Mouse (Mus musculus) liver, embryonic 16.5 days (tissue): ENCODE results near the gene Scgn. TPM values are rescaled to one million over a fixed set of nuclear protein-coding genes. Genes with fewer than 3 reads are reported as not detected.

Experiments used
- ATAC-seq: fragments of 200-750 bp; cut with Nextera tagmentation; 2 replicates; pipeline ENCODE4 v1.8.0; 2017; ENCODE audit warnings: low read depth, mild to moderate bottlenecking, moderate number of reproducible peaks, moderate library complexity
- H3K27ac ChIP-seq: fragments of 300-500 bp; sonication (generic); 2 replicates; pipeline ENCODE4 v1.5.1; 2014; ENCODE audit warnings: mild to moderate bottlenecking, low read length
- H3K27me3 ChIP-seq: fragments of 300-500 bp; sonication (generic); 2 replicates; pipeline ENCODE4 v1.6.1; 2014; ENCODE audit warnings: low read depth, low read length, mixed read lengths; ENCODE audit not compliant: control insufficient read depth, insufficient read depth
- H3K36me3 ChIP-seq: fragments of 300-500 bp; sonication (generic); 2 replicates; pipeline ENCODE4 v1.6.1; 2014; ENCODE audit warnings: mild to moderate bottlenecking; ENCODE audit not compliant: control insufficient read depth, insufficient read depth
- H3K4me1 ChIP-seq: fragments of 300-500 bp; sonication (generic); 2 replicates; pipeline ENCODE4 v1.6.1; 2014; ENCODE audit warnings: low read depth, low read length, mixed read lengths; ENCODE audit not compliant: control insufficient read depth
- H3K4me2 ChIP-seq: fragments of 300-500 bp; sonication (generic); 2 replicates; pipeline ENCODE4 v1.6.1; 2014; ENCODE audit warnings: low read depth, low read length, mixed read lengths
- H3K4me3 ChIP-seq: fragments of 300-500 bp; sonication (generic); 2 replicates; pipeline ENCODE4 v1.5.1; 2014; ENCODE audit warnings: low read depth, mild to moderate bottlenecking, low read length
- H3K9ac ChIP-seq: fragments of 300-500 bp; sonication (generic); 2 replicates; pipeline ENCODE4 v1.6.1; 2014; ENCODE audit warnings: low read depth, low read length
- H3K9me3 ChIP-seq: fragments of 300-500 bp; sonication (generic); replicated peaks from 2 replicates; pipeline ENCODE4 v1.6.1; 2016; ENCODE audit warnings: low read length; ENCODE audit not compliant: control insufficient read depth
- WGBS: fragments of 180-500 bp; shearing (Covaris S2); extraction: QIAGEN DNeasy Blood & Tissue Kit; methylation state at CpG from one replicate; pipeline ENCODE4 v1.1.7; 2014; ENCODE audit not compliant: insufficient replicate concordance; 5-methylcytosine and 5-hydroxymethylcytosine counted together
- polyA plus RNA-seq: library from polyadenylated mRNA; unstranded; fragments of >200 nt; fragmentation: Nextera tagmentation; extraction: Ambion mirVana; gene quantifications from 2 replicates; pipeline ENCODE4 v1.2.1, GENCODE M21; 2015

The Scgn gene
- polyA plus RNA-seq, 1 experiment from 2014 or later = 0.19 TPM

DNA sequence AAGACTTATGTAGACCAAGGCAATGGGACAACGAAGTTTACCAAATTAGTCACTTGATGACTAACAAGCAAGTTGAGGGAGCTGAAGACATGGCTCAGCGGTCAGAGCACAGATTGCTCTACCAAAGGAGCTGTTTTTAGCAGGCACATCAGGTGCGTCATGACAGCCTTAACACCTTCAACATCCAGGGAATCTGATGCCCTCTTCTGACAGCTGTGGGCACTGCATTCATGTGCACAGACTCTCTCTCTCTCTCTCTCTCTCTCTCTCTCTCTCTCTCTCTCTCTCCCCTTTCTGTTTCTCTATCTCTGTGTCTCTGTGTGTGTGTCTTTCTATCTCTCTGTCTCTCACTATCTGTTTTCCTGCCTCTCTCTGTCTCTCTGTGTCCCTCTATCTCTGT is 40.1 kb downstream of the Scgn start:
- ATAC-seq = no peak
- Histone ChIP-seq H3K4me1 (no peaks in the 10 kb centered on the region), H3K27me3 (no peaks in the 10 kb centered on the region), H3K9ac (no peak overlapping the region), H3K4me2 (no peak overlapping the region), H3K27ac (no peak overlapping the region), H3K4me3 (no peak overlapping the region), H3K9me3 (no peaks in the 10 kb centered on the region), H3K36me3 (no peaks in the 10 kb centered on the region)
- WGBS = 37% methylated on average over 3 of the region's 3 CpGs

DNA sequence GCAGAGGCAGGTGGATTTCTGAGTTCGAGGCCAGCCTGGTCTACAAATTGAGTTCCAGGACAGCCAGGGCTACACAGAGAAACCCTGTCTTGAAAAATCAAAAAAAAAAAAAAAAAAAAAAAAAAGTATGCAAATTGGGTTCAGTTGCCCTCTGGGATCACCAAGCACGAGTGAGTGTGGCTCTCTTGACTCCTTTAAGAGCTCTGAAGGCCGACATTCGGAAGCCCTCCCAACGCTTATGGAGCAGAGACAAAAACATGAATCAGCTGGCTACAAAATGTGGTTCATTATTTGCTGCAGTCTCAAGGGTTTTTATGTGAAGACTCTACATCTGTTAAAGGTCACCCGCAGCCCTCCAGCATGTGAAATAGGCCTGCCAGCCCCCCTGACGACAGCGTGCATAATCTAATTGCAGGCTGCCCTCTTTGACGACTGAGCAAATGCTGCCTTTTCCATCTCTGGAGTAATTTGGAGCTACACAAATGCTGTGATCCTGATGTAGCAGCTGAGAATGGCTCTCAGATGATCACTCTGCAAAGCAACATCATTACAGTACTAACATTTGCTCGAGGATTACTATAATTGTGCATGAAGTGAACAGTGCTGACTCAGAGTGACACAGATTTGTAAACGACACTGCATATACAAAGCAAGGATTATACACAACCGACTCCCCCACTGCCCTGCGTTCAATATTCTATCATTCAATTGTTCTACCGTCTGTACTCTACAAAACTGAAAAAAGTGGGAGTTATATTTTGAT is 41.3 kb downstream of the Scgn start:
- 61% methylated on average over 14 of the region's 14 CpGs for WGBS

DNA sequence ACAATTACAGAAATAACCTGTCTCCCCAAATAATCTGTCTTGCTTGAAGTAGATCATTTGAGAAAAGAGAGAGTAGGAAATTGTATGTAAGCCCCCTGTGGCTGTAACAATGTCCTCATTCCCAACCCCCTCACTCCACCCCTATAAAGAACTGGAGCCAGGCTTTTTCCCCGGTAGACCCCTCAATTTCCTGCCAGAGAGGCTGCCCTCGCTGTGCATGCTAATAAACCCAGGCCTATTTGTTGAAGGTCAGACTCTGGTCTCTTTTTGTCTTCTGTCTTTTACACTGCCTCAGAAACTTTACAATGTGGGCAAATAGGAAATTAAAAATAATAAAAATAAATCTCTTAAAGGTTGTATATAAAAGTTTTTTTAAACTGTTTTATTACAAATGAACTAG is 44.8 kb downstream of the Scgn start:
- Histone ChIP-seq H3K9ac (no peak overlapping the region), H3K4me3 (no peak overlapping the region), H3K27me3 (no peaks in the 10 kb centered on the region), H3K4me1 (no peaks in the 10 kb centered on the region), H3K4me2 (no peak overlapping the region), H3K9me3 (no peaks in the 10 kb centered on the region), H3K27ac (no peak overlapping the region), H3K36me3 (no peaks in the 10 kb centered on the region)
- 47% methylated on average over 2 of the region's 2 CpGs for WGBS
- no peak for ATAC-seq

More for the DNA sequence above, 41.3 kb downstream of the Scgn start:
- H3K4me2 ChIP-seq = no peak overlapping the region
- no peak overlapping the region for H3K4me3 ChIP-seq
- H3K4me1 ChIP-seq = no peaks in the 10 kb centered on the region
- ATAC-seq = no peak
- no peaks in the 10 kb centered on the region for H3K27me3 ChIP-seq
- no peaks in the 10 kb centered on the region for H3K9me3 ChIP-seq
- no peaks in the 10 kb centered on the region for H3K36me3 ChIP-seq
- H3K9ac ChIP-seq = no peak overlapping the region
- H3K27ac ChIP-seq = no peak overlapping the region

DNA sequence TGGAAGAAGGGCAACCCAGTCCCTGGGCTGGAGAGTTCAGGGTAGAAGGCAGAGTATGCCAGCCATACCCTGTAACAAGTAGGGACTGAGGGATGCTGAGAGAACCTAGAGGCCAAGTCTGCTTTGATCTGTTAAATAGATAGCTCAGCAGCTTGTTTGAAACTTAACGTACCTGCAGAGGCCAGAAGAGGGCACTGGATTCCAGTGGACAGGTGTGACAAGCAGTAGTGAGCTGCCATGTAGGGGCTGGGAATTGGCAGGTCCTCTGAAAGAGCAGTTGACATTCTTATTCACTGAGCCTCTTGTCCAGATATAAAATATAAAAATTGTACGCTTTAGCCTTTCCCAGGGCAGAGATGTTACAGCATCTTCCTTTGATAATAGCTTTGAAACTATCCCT is 48.2 kb downstream of the Scgn start:
- no peak overlapping the region for H3K4me3 ChIP-seq
- no peaks in the 10 kb centered on the region for H3K36me3 ChIP-seq
- no peak overlapping the region for H3K27ac ChIP-seq
- 60% methylated on average over 2 of the region's 2 CpGs for WGBS
- no peak overlapping the region for H3K9ac ChIP-seq
- ATAC-seq = no peak
- no peak overlapping the region for H3K4me2 ChIP-seq
- H3K4me1 ChIP-seq = no peaks in the 10 kb centered on the region
- H3K27me3 ChIP-seq = no peaks in the 10 kb centered on the region
- no peaks in the 10 kb centered on the region for H3K9me3 ChIP-seq

DNA sequence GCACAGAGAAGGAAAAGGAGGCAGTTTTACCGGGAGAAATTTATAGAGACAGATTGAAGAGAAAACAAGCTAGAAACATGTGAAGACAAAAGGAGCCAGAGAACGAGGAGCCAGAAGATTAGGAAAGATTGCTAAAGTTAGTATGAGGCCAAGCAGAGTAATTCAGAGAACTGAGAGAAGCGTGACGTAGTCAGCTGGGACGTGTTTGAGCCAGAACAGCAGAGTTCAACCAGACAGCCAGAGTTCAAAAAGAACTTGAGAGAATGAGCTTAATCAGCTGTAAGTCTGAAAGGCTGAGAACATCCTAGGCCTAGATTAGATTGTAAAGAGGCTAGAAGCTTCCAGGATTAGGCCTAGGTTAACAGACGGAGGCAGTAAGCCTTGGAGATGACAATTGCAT is 50.7 kb downstream of the Scgn start:
- WGBS = 53% methylated on average over 6 of the region's 6 CpGs
- no peak overlapping the region for H3K27ac ChIP-seq
- H3K9me3 ChIP-seq = no peaks in the 10 kb centered on the region
- no peak overlapping the region for H3K9ac ChIP-seq
- H3K4me3 ChIP-seq = no peak overlapping the region
- no peak for ATAC-seq
- H3K27me3 ChIP-seq = no peaks in the 10 kb centered on the region
- no peaks in the 10 kb centered on the region for H3K4me1 ChIP-seq
- no peaks in the 10 kb centered on the region for H3K36me3 ChIP-seq
- no peak overlapping the region for H3K4me2 ChIP-seq

DNA sequence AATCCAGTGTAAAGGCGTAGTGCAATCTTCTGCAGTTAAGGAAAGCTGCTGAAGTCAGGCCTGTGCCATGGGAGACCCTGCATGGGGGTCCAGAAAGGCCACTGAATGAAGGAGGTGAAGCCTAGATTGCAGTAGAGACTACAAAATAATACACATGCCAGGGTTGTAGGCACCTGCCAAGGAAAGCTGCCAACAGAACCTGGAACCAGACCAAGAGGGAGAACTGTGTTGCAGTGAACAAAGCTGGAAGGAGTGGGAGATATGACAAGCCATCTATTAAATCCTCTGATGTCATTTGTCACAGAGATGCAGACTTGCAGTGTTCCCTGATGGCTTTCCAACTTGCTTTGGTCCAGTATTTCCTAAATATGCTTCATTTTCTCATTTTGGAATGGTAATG is 52.3 kb downstream of the Scgn start:
- H3K9me3 ChIP-seq = no peaks in the 10 kb centered on the region
- no peaks in the 10 kb centered on the region for H3K4me1 ChIP-seq
- no peaks in the 10 kb centered on the region for H3K27me3 ChIP-seq
- ATAC-seq = no peak
- no peak overlapping the region for H3K27ac ChIP-seq
- 59% methylated on average over 1 of the region's 1 CpGs for WGBS
- no peak overlapping the region for H3K9ac ChIP-seq
- no peak overlapping the region for H3K4me3 ChIP-seq
- H3K36me3 ChIP-seq = no peaks in the 10 kb centered on the region
- H3K4me2 ChIP-seq = no peak overlapping the region

DNA sequence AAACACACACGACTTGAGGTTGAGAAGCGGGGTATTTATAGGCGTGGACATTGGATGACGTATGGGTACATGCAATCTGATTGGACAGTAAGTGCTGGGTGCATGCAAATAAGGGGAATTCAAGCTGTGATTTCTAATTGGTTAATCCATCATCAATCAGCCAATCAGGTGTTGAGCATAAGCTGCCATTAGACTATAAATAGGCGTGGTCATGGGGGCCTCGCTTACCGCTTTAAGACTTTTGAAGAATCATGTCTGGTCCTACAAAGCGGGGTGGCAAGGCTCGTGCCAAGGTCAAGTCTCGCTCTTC is 56.8 kb downstream of the Scgn start, which contains the start of gene Hist1h2aa:
TSS of gene Hist1h2aa (plus strand) at position 252 of the 310 bp plus-strand sequence.
- no peak within 1 kb of the TSS for H3K4me2 ChIP-seq
- no peaks in the 10 kb centered on the region for H3K27me3 ChIP-seq
- no peaks in the 10 kb centered on the region for H3K36me3 ChIP-seq
- H3K4me1 ChIP-seq = no peaks in the 10 kb centered on the region
- no peaks in the 10 kb centered on the region for H3K9me3 ChIP-seq
- no peak for ATAC-seq
- WGBS = 79% methylated on average over 10 of the region's 10 CpGs
- no peak within 1 kb of the TSS for H3K27ac ChIP-seq
- no peak within 1 kb of the TSS for H3K9ac ChIP-seq
- H3K4me3 ChIP-seq = no peak within 1 kb of the TSS

DNA sequence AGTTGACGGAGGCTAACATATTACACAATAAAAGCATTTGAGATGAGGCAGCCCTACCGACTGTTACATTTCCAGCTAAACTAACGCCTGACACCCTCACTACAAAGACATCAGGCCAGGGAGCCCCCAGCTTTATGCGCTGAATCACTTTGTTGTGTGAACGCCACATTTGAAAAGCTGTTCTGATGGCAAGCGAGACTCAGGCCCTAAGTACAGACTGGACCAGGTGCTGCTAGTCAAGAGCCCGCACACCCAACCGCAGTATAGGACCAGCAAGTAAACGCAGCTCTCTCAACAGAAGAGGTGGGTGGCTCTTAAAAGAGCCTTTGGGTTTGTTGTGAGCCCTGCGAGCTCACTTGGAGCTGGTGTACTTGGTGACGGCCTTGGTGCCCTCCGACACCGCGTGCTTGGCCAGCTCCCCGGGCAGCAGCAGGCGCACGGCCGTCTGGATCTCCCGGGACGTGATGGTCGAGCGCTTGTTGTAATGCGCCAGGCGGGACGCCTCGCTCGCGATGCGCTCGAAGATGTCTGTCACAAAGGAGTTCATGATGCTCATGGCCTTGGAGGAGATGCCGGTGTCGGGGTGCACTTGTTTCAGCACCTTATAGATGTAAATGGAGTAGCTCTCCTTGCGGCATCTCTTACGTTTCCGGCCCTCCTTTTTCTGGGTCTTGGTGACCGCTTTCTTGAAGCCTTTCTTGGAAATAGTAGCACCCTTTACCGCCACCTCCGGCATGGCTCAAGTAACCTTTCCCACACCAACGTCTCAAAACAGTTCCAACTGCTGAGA is 57.4 kb downstream of the Scgn start, which contains the start of gene Hist1h2ba:
TSS of gene Hist1h2ba (minus strand) at position 736 of the 790 bp plus-strand sequence.
- H3K27me3 ChIP-seq = no peaks in the 10 kb centered on the region
- no peak within 1 kb of the TSS for H3K27ac ChIP-seq
- no peak within 1 kb of the TSS for H3K4me2 ChIP-seq
- no peak within 1 kb of the TSS for H3K9ac ChIP-seq
- no peak within 1 kb of the TSS for H3K4me3 ChIP-seq
- 86% methylated on average over 35 of the region's 39 CpGs for WGBS
- H3K36me3 ChIP-seq = no peaks in the 10 kb centered on the region
- no peaks in the 10 kb centered on the region for H3K9me3 ChIP-seq
- no peaks in the 10 kb centered on the region for H3K4me1 ChIP-seq
- no peak for ATAC-seq

DNA sequence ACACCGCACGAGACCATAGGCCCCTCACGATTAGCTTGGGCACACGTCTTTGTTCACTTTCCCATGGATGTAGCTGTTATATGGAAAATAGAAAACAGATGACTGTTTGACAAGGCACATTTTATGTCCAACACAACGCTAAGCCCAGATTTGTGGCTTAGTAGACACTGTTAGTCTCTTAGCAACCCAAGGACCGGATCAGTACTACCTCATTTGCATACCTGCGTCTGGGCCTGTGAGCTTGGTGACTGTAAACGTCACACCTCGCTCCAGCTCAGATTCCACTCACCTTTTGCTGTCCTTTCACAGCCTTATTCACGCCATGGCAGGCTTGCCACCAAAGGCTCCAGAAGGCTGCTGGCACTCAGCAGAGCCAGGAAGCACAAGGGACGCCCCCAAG is 60.1 kb downstream of the Scgn start:
- Histone ChIP-seq H3K27me3 (no peaks in the 10 kb centered on the region), H3K4me1 (no peaks in the 10 kb centered on the region), H3K4me2 (no peak overlapping the region), H3K4me3 (no peak overlapping the region), H3K27ac (no peak overlapping the region), H3K36me3 (no peaks in the 10 kb centered on the region), H3K9ac (no peak overlapping the region), H3K9me3 (no peaks in the 10 kb centered on the region)
- 69% methylated on average over 11 of the region's 11 CpGs for WGBS
- ATAC-seq = no peak
